Mouse (Mus musculus) erythroblast, embryonic 14.5 days (primary cell): ENCODE data around the gene Myo1d. TPM values are rescaled to one million over a fixed set of nuclear protein-coding genes. Genes with fewer than 3 reads are reported as not detected.

Experiments used
- H3K27me3 ChIP-seq: 2 replicates; pipeline ENCODE4 v1.6.1; 2012; ENCODE audit warnings: inconsistent platforms; ENCODE audit not compliant: control insufficient read depth
- H3K36me3 ChIP-seq: 2 replicates; pipeline ENCODE4 v1.6.1; 2012; ENCODE audit warnings: mild to moderate bottlenecking, inconsistent platforms; ENCODE audit not compliant: control insufficient read depth
- H3K4me1 ChIP-seq: 2 replicates; pipeline ENCODE4 v1.6.1; 2012; ENCODE audit warnings: inconsistent platforms; ENCODE audit not compliant: control insufficient read depth
- H3K4me3 ChIP-seq: replicated peaks from 2 replicates; pipeline ENCODE3; 2012; ENCODE audit warnings: moderate library complexity, mild to moderate bottlenecking, inconsistent platforms
- H3K9me3 ChIP-seq: 2 replicates; pipeline ENCODE4 v1.6.1; 2012; ENCODE audit warnings: low read length, inconsistent platforms, mixed read lengths; ENCODE audit not compliant: control insufficient read depth
- GATA1 ChIP-seq: IDR thresholded peaks from 2 replicates; pipeline ENCODE4 v1.6.1; 2012; ENCODE audit warnings: low read length, inconsistent platforms, mixed read lengths
- TAL1 ChIP-seq: IDR thresholded peaks from 3 replicates; pipeline ENCODE4 v1.6.1; 2012; ENCODE audit warnings: low read length, inconsistent platforms, mixed read lengths
- polyA plus RNA-seq: library from polyadenylated mRNA; stranded (reverse); fragments of >175 nt; gene quantifications from 2 replicates; pipeline ENCODE4 v1.2.3, GENCODE M21; 2012

The Myo1d gene
- polyA plus RNA-seq, 1 experiment = 1.9 TPM

- H3K4me3 ChIP-seq = no peak overlapping the region
- no peaks in the 10 kb centered on the region for H3K4me1 ChIP-seq
- TF ChIP-seq GATA1 = no peak
- TF ChIP-seq TAL1 = no peak
- no peaks in the 10 kb centered on the region for H3K9me3 ChIP-seq
- H3K36me3 ChIP-seq = no peaks in the 10 kb centered on the region
- no peaks in the 10 kb centered on the region for H3K27me3 ChIP-seq
Observed at GRCm38 (mm10) chr11:80623038-80623380, 156.8 kb downstream of the Myo1d start.

- Histone ChIP-seq H3K4me1 (no peaks in the 10 kb centered on the region), H3K4me3 (no peak overlapping the region), H3K9me3 (no peaks in the 10 kb centered on the region), H3K36me3 (no peaks in the 10 kb centered on the region), H3K27me3 (no peaks in the 10 kb centered on the region)
- no peak for TF ChIP-seq TAL1
- no peak for TF ChIP-seq GATA1
Observed at GRCm38 (mm10) chr11:80622233-80623037, 157.4 kb downstream of the Myo1d start.

GRCm38 (mm10) chr11:80614949-80615725 is 164.7 kb downstream of the Myo1d start:
- Histone ChIP-seq H3K27me3 (no peaks in the 10 kb centered on the region), H3K36me3 (no peaks in the 10 kb centered on the region), H3K4me1 (no peaks in the 10 kb centered on the region), H3K4me3 (no peak overlapping the region), H3K9me3 (no peaks in the 10 kb centered on the region)
- no peak for TF ChIP-seq GATA1
- TF ChIP-seq TAL1 = no peak

GRCm38 (mm10) chr11:80614418-80614817 is 165.4 kb downstream of the Myo1d start:
- no peak for TF ChIP-seq GATA1
- TF ChIP-seq TAL1 = no peak
- H3K4me3 ChIP-seq = no peak overlapping the region
- H3K27me3 ChIP-seq = no peaks in the 10 kb centered on the region
- H3K36me3 ChIP-seq = no peaks in the 10 kb centered on the region
- no peaks in the 10 kb centered on the region for H3K4me1 ChIP-seq
- no peaks in the 10 kb centered on the region for H3K9me3 ChIP-seq

GRCm38 (mm10) chr11:80613534-80613933 is 166.3 kb downstream of the Myo1d start:
- Histone ChIP-seq H3K9me3 (no peaks in the 10 kb centered on the region), H3K4me3 (no peak overlapping the region), H3K4me1 (no peaks in the 10 kb centered on the region), H3K36me3 (no peaks in the 10 kb centered on the region), H3K27me3 (no peaks in the 10 kb centered on the region)
- TF ChIP-seq GATA1 (no peak), TAL1 (no peak)

- Histone ChIP-seq H3K27me3 (peaks cover 17% of the 10 kb centered on the region), H3K4me3 (no peak overlapping the region)
- TF ChIP-seq GATA1 (no peak), TAL1 (no peak)
Observed at GRCm38 (mm10) chr11:80602707-80603441, 177.0 kb downstream of the Myo1d start.

GRCm38 (mm10) chr11:80602041-80602458 is 177.8 kb downstream of the Myo1d start:
- peaks cover 17% of the 10 kb centered on the region for H3K27me3 ChIP-seq
- no peak overlapping the region for H3K4me3 ChIP-seq
- no peaks in the 10 kb centered on the region for H3K36me3 ChIP-seq
- no peak for TF ChIP-seq GATA1
- no peak for TF ChIP-seq TAL1
- H3K4me1 ChIP-seq = peaks cover 2% of the 10 kb centered on the region; the same call in 1 of the 2 replicates
- no peaks in the 10 kb centered on the region for H3K9me3 ChIP-seq

More at GRCm38 (mm10) chr11:80602707-80603441, 177.0 kb downstream of the Myo1d start:
- H3K9me3 ChIP-seq = no peaks in the 10 kb centered on the region
- H3K36me3 ChIP-seq = no peaks in the 10 kb centered on the region
- no peaks in the 10 kb centered on the region for H3K4me1 ChIP-seq

GRCm38 (mm10) chr11:80601040-80601864 is 178.6 kb downstream of the Myo1d start:
- H3K4me1 ChIP-seq = peaks cover 2% of the 10 kb centered on the region; the same call in 1 of the 2 replicates
- peaks cover 17% of the 10 kb centered on the region for H3K27me3 ChIP-seq
- no peaks in the 10 kb centered on the region for H3K36me3 ChIP-seq
- H3K4me3 ChIP-seq = no peak overlapping the region
- H3K9me3 ChIP-seq = no peaks in the 10 kb centered on the region
- TF ChIP-seq GATA1 (no peak), TAL1 (no peak)
